Mouse (Mus musculus): Measurements from ENCODE around the gene Gsk3b. TPM values are rescaled to one million over a fixed set of nuclear protein-coding genes. Genes with fewer than 3 reads are reported as not detected.

Gsk3b gene
- polyA plus RNA-seq, 1 experiment from 2014 or later: 37.2 TPM

- no peaks in the 10 kb centered on the region for H3K27me3 ChIP-seq (ENCODE audit: control insufficient read depth, insufficient read depth, low read length)
- H3K9me3 ChIP-seq (replicated peaks; ENCODE audit: control insufficient read depth, low read length): no peaks in the 10 kb centered on the region
- WGBS: 95% methylated on average over 10 of the region's 10 CpGs
- no peak overlapping the region for H3K4me2 ChIP-seq (ENCODE audit: low read depth, low read length)
- no peak for ATAC-seq (replicated peaks; ENCODE audit: extremely low read depth, insufficient read depth, low FRiP score)
- H3K36me3 ChIP-seq (ENCODE audit: control insufficient read depth, insufficient read depth): peaks cover 7% of the 10 kb centered on the region
- H3K9ac ChIP-seq (ENCODE audit: low read length): no peak overlapping the region
- no peak overlapping the region for H3K27ac ChIP-seq (ENCODE audit: low read length)
- no peak overlapping the region for H3K4me3 ChIP-seq (ENCODE audit: low read length)
- peaks cover 4% of the 10 kb centered on the region; the same call in 1 of the 2 replicates for H3K4me1 ChIP-seq (ENCODE audit: control insufficient read depth, insufficient read depth, low read length)
Observed at GRCm38 (mm10) chr16:38240167-38240566, 151.4 kb downstream of the Gsk3b start.

DNA sequence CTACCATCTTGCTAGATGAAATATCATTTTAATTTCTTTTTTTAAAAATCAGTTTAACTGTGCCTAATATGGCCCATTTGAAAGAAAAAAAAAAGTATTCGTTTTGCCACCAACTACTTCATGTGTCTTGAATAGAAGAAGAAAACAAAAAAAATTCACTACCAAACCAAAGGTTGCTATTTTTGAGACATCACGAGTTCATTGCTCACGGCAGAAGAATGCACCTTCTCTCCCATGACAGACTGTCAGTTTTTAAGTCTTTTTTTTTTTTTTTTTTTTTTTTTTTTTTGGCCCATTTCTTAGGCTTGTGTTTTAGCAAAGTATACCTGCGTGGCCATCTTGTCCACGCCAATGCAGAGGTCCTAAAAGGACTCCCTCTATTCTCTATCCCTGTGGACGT lies 155.3 kb downstream of the Gsk3b start:
- no peaks in the 10 kb centered on the region for H3K9me3 ChIP-seq (replicated peaks; ENCODE audit: control insufficient read depth, low read length)
- no peak overlapping the region for H3K4me2 ChIP-seq (ENCODE audit: low read depth, low read length)
- no peak for ATAC-seq (replicated peaks; ENCODE audit: extremely low read depth, insufficient read depth, low FRiP score)
- 88% methylated on average over 6 of the region's 6 CpGs for WGBS
- H3K27ac ChIP-seq (ENCODE audit: low read length): no peak overlapping the region
- no peak overlapping the region for H3K4me3 ChIP-seq (ENCODE audit: low read length)
- H3K36me3 ChIP-seq (ENCODE audit: control insufficient read depth, insufficient read depth): peaks cover 3% of the 10 kb centered on the region; the same call in 1 of the 2 replicates
- no peaks in the 10 kb centered on the region; the same call in 1 of the 2 replicates for H3K4me1 ChIP-seq (ENCODE audit: control insufficient read depth, insufficient read depth, low read length)
- no peak overlapping the region for H3K9ac ChIP-seq (ENCODE audit: low read length)
- no peaks in the 10 kb centered on the region for H3K27me3 ChIP-seq (ENCODE audit: control insufficient read depth, insufficient read depth, low read length)

- H3K36me3 ChIP-seq (ENCODE audit: control insufficient read depth, insufficient read depth): peaks cover 3% of the 10 kb centered on the region; the same call in 1 of the 2 replicates
- 70% methylated on average over 2 of the region's 2 CpGs for WGBS
Observed at GRCm38 (mm10) chr16:38245379-38245778, 156.6 kb downstream of the Gsk3b start.

DNA sequence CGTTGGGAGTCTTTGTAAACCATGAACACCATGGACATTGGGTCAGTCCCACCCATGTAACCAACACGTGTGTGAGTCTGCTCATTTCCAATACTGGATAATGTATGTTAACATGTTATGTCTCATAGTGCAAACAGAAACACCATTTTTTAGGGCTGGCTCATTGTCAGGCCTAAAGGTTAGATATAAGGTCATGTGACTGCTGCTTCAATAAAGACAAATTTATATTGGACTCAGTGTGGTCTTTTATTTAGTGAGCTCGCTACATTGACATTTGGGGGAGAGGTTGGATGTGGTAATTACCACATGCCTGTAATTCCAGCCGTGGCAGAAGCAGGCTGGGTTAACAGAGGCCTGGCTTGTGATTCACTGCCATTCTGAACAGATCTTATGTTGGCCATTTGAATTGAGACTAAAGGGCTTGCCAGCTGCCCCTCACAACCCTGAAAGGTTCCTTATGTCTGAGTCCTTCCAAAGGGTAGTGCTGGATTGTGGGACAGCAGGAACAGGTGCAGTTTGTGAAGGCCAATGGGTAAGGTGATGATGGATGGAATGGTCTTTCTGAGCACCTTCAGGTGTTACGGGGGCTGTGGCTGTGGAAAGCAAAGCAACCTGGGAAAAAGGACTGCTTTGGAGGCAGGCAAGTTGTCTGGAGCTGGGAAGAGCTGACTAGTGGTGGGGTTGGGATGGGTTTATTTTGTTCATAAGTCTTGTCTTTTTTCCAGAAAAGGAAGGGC lies 157.2 kb downstream of the Gsk3b start:
- 81% methylated on average over 5 of the region's 5 CpGs for WGBS
- no peak for ATAC-seq (replicated peaks; ENCODE audit: extremely low read depth, insufficient read depth, low FRiP score)
- Histone ChIP-seq H3K4me1 (ENCODE audit: control insufficient read depth, insufficient read depth, low read length) (no peaks in the 10 kb centered on the region), H3K27ac (ENCODE audit: low read length) (no peak overlapping the region), H3K4me2 (ENCODE audit: low read depth, low read length) (no peak overlapping the region), H3K4me3 (ENCODE audit: low read length) (no peak overlapping the region), H3K36me3 (ENCODE audit: control insufficient read depth, insufficient read depth) (peaks cover 3% of the 10 kb centered on the region; the same call in 1 of the 2 replicates), H3K27me3 (ENCODE audit: control insufficient read depth, insufficient read depth, low read length) (no peaks in the 10 kb centered on the region), H3K9me3 (replicated peaks; ENCODE audit: control insufficient read depth, low read length) (no peaks in the 10 kb centered on the region), H3K9ac (ENCODE audit: low read length) (no peak overlapping the region)

More at GRCm38 (mm10) chr16:38245379-38245778, 156.6 kb downstream of the Gsk3b start:
- H3K4me2 ChIP-seq (ENCODE audit: low read depth, low read length): no peak overlapping the region
- no peaks in the 10 kb centered on the region for H3K4me1 ChIP-seq (ENCODE audit: control insufficient read depth, insufficient read depth, low read length)
- H3K27ac ChIP-seq (ENCODE audit: low read length): no peak overlapping the region
- no peaks in the 10 kb centered on the region for H3K9me3 ChIP-seq (replicated peaks; ENCODE audit: control insufficient read depth, low read length)
- no peak overlapping the region for H3K4me3 ChIP-seq (ENCODE audit: low read length)
- ATAC-seq (replicated peaks; ENCODE audit: extremely low read depth, insufficient read depth, low FRiP score): no peak
- no peak overlapping the region for H3K9ac ChIP-seq (ENCODE audit: low read length)
- no peaks in the 10 kb centered on the region for H3K27me3 ChIP-seq (ENCODE audit: control insufficient read depth, insufficient read depth, low read length)

DNA sequence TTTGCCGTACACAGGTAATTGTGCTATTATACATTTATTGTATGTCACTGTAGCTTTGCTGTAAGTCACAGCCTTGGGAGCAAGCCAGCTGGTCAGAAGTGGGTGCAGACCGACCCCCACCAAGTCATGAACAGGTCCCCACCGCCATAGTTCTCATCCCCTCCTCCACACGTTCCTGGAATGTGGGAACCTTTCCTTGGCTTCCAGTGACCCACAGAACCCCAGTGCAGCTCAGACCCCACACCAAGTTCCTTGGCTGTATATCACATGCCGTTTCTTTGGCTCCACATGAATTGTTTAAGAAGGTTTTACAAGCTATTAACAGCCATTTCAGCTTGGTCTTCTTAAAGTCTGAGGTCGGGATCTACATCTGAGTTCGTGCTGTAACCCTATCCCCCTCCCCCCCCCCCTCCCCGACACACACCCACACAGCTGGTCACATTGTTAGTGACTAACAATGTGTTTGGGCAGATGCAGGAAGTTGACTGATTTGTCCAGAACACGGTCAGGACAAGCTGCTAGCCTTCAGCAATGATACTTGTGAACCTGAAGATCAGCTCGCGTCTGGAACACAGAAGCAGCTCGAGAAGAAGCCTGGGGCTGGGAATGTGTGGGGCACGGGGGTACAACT lies 159.6 kb downstream of the Gsk3b start:
- WGBS: 47% methylated on average over 13 of the region's 13 CpGs
- no peak overlapping the region; the same call in 1 of the 2 replicates for H3K4me2 ChIP-seq (ENCODE audit: low read depth, low read length)
- no peaks in the 10 kb centered on the region for H3K36me3 ChIP-seq (ENCODE audit: control insufficient read depth, insufficient read depth)
- no peak overlapping the region for H3K4me3 ChIP-seq (ENCODE audit: low read length)
- no peaks in the 10 kb centered on the region for H3K9me3 ChIP-seq (replicated peaks; ENCODE audit: control insufficient read depth, low read length)
- no peak overlapping the region; the same call in 1 of the 2 replicates for H3K27ac ChIP-seq (ENCODE audit: low read length)
- no peak overlapping the region for H3K9ac ChIP-seq (ENCODE audit: low read length)
- no peak for ATAC-seq (replicated peaks; ENCODE audit: extremely low read depth, insufficient read depth, low FRiP score)
- H3K27me3 ChIP-seq (ENCODE audit: control insufficient read depth, insufficient read depth, low read length): no peaks in the 10 kb centered on the region
- H3K4me1 ChIP-seq (ENCODE audit: control insufficient read depth, insufficient read depth, low read length): no peaks in the 10 kb centered on the region

DNA sequence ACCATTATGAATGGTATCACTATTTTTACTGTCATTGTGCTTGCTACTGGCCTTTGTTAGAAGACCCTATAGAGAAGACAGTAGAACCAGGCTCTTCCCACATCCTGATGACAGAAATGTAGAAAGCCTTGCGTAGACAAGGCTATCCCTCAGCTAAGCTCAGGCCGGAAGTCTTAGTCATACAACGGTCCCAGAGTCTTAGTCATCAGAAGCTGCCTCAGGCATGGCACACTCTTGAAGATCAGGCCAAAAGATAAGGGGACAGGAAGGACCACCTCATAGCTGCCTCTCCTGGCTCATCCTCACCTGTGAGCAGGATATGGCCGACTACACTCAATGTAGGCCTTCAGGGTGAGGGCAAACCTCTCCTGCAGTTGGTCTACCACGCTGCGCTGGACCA lies 161.7 kb downstream of the Gsk3b start:
- ATAC-seq (replicated peaks; ENCODE audit: extremely low read depth, insufficient read depth, low FRiP score): no peak
- Histone ChIP-seq H3K36me3 (ENCODE audit: control insufficient read depth, insufficient read depth) (no peaks in the 10 kb centered on the region), H3K9ac (ENCODE audit: low read length) (no peak overlapping the region), H3K9me3 (replicated peaks; ENCODE audit: control insufficient read depth, low read length) (no peaks in the 10 kb centered on the region), H3K27me3 (ENCODE audit: control insufficient read depth, insufficient read depth, low read length) (no peaks in the 10 kb centered on the region), H3K4me2 (ENCODE audit: low read depth, low read length) (no peak overlapping the region), H3K27ac (ENCODE audit: low read length) (no peak overlapping the region), H3K4me1 (ENCODE audit: control insufficient read depth, insufficient read depth, low read length) (no peaks in the 10 kb centered on the region), H3K4me3 (ENCODE audit: low read length) (no peak overlapping the region)
- WGBS: 88% methylated on average over 6 of the region's 6 CpGs

DNA sequence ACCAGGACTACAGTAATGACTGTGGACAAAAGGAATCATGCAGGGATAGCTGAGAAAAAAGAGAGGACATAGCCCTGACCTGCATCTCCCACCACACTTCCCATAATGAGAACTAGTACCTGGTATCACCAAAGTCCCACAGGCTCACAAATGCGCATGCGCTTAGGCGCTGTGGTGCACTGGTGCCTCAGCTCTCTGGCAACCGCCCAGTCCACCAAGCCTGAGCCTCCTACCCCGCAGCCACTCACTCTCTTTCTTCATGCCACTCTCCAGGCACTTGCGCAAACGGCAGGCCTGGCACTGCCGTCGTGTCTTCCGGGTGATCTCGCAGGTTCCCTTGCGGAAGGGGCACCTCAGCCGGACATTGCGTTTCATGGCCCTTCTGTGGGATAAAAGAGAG lies 165.2 kb downstream of the Gsk3b start:
- ATAC-seq (replicated peaks; ENCODE audit: extremely low read depth, insufficient read depth, low FRiP score): no peak
- no peak overlapping the region for H3K4me3 ChIP-seq (ENCODE audit: low read length)

GRCm38 (mm10) chr16:38255107-38255506 lies 166.3 kb downstream of the Gsk3b start:
- H3K9ac ChIP-seq (ENCODE audit: low read length): no peak overlapping the region
- no peak overlapping the region for H3K27ac ChIP-seq (ENCODE audit: low read length)
- no peaks in the 10 kb centered on the region for H3K4me1 ChIP-seq (ENCODE audit: control insufficient read depth, insufficient read depth, low read length)
- no peaks in the 10 kb centered on the region for H3K36me3 ChIP-seq (ENCODE audit: control insufficient read depth, insufficient read depth)
- ATAC-seq (replicated peaks; ENCODE audit: extremely low read depth, insufficient read depth, low FRiP score): no peak
- H3K9me3 ChIP-seq (replicated peaks; ENCODE audit: control insufficient read depth, low read length): no peaks in the 10 kb centered on the region
- WGBS: 64% methylated on average over 4 of the region's 4 CpGs
- H3K4me2 ChIP-seq (ENCODE audit: low read depth, low read length): no peak overlapping the region
- H3K27me3 ChIP-seq (ENCODE audit: control insufficient read depth, insufficient read depth, low read length): no peaks in the 10 kb centered on the region
- H3K4me3 ChIP-seq (ENCODE audit: low read length): no peak overlapping the region

More for the DNA sequence above, 165.2 kb downstream of the Gsk3b start:
- Histone ChIP-seq H3K27ac (ENCODE audit: low read length) (no peak overlapping the region), H3K9ac (ENCODE audit: low read length) (no peak overlapping the region), H3K27me3 (ENCODE audit: control insufficient read depth, insufficient read depth, low read length) (no peaks in the 10 kb centered on the region), H3K9me3 (replicated peaks; ENCODE audit: control insufficient read depth, low read length) (no peaks in the 10 kb centered on the region), H3K36me3 (ENCODE audit: control insufficient read depth, insufficient read depth) (no peaks in the 10 kb centered on the region), H3K4me1 (ENCODE audit: control insufficient read depth, insufficient read depth, low read length) (no peaks in the 10 kb centered on the region), H3K4me2 (ENCODE audit: low read depth, low read length) (no peak overlapping the region)
- WGBS: 68% methylated on average over 14 of the region's 14 CpGs

DNA sequence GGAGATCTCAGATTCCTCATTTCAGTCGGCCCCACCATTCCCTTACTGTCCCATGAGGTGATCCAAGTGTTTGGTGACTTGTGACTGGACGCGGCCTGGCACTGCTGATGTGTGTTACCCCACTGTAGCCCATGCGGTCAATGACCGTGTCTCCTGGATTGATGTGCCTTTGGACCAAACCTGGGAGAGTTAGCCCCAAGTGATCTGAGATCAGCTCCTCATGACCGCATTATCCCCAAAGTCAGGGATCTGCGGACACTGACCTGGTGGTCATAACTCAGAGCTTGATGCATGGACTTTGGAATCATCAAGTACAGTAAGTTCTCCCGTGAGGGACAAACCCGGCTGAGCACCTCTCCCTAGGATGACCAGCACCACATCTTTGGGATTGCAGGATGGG lies 167.1 kb downstream of the Gsk3b start:
- H3K4me2 ChIP-seq (ENCODE audit: low read depth, low read length): no peak overlapping the region
- WGBS: 87% methylated on average over 9 of the region's 9 CpGs
- no peaks in the 10 kb centered on the region for H3K36me3 ChIP-seq (ENCODE audit: control insufficient read depth, insufficient read depth)
- no peak overlapping the region for H3K4me3 ChIP-seq (ENCODE audit: low read length)
- no peaks in the 10 kb centered on the region for H3K9me3 ChIP-seq (replicated peaks; ENCODE audit: control insufficient read depth, low read length)
- no peaks in the 10 kb centered on the region for H3K27me3 ChIP-seq (ENCODE audit: control insufficient read depth, insufficient read depth, low read length)
- no peak overlapping the region for H3K9ac ChIP-seq (ENCODE audit: low read length)
- no peak overlapping the region for H3K27ac ChIP-seq (ENCODE audit: low read length)
- H3K4me1 ChIP-seq (ENCODE audit: control insufficient read depth, insufficient read depth, low read length): no peaks in the 10 kb centered on the region
- ATAC-seq (replicated peaks; ENCODE audit: extremely low read depth, insufficient read depth, low FRiP score): no peak

Measured in heart, embryonic 16.5 days (tissue).